Mouse (Mus musculus): Measurements from ENCODE around the gene Cltb. TPM values are rescaled to one million over a fixed set of nuclear protein-coding genes. Genes with fewer than 3 reads are reported as not detected.

The Cltb gene
- polyA plus RNA-seq, 1 experiment, result 306 TPM

DNA sequence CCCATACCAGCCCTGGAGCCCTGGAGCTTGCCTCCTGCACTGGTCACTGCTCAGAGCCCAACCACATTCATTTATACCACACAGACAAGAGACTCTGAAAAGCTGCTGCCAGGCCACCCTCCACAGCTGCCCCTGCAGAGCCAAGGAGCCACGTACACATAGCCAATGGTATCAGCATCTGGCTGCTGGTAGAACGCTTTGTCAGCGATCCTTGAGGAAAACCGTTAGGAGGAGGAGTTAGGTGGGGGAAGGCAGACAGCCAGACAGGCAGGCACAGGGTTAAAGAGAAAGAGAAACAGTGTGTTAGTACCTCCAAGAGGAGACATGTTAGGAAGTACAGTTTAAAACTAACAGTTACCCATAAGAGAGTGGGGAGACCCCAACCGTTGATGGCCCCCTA lies 14.3 kb downstream of the Cltb start:
- no peak for DNase-seq (ENCODE audit: extremely low spot score in 1 of 2, low spot score in 1 of 2)

DNA sequence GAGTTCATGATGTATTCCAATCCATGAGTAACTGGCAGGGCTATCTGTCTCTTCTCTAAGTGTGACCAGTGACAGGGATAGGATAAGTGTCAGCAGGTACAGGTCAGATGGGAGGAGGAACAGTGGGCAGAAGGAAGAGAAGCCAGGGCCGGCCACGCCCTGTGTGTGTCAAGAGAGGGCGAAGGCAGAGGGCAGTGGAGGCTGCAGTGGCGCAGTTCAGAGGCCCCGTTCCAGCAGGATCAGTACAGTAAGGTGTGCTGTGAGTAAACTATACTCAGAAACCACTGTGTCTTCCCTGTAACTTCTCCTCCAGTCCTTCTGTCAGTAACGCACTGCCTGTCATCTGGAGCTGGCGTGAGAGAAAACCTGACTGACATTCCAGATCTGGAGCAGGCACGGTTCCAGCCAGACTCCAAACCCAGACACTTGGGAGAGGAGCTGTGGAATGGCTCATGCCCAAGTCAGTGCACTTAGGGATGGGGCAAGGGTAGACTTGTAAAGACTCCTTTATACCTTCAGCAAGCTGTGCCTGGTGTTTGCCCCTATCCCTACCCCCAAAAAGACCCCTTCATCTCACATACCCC lies 14.9 kb downstream of the Cltb start:
- DNase-seq (ENCODE audit: extremely low spot score in 1 of 2, low spot score in 1 of 2), result no peak

DNA sequence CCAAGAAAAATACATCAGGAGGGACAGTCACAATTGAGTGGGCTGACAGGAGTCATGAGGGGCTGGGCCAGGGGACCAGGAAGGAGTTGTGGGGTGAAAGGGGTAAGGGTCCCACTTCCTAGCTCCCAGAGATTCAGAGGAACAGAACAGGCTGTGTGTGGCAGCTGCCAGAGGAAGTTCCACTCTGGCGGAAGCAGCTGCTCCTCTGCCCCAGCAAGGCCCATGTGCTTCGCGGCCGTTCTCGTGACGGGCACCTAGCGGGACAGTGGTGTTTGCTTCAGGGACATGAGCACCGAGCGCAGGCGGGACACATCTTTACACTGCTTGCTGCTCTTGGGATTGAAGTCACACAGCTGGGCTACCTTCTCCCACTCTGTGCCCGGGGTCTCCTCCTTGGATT lies 17.5 kb downstream of the Cltb start:
- DNase-seq (ENCODE audit: extremely low spot score in 1 of 2, low spot score in 1 of 2), result no peak

DNA sequence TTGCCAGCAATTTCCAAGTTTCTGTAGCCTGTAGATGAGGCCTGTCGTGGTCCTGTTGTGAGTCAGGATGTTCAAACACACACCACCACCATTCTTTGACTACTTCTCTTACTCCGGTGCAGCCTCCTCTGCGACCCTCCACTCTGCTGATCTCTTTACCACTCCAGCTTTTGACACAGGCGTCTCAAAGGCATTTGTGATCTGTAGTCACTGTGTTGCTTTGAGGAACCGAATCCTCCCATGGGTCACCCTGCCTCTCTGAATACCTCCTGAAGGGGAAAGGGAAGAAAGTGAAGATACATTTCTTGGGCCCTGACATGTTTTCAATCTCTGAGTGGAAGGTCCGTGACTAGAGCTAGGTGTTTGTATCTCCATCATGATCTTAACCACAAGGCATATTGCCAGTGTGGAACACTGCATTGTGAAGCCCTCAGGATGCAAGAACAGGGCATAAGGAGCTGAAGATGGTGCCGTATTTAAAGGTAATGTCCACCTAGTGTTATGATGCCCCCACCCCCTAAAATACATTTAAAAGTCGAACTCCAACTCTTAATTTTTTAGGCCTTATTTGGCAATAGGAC lies 19.3 kb downstream of the Cltb start:
- no peak for DNase-seq (ENCODE audit: extremely low spot score in 1 of 2, low spot score in 1 of 2)

DNA sequence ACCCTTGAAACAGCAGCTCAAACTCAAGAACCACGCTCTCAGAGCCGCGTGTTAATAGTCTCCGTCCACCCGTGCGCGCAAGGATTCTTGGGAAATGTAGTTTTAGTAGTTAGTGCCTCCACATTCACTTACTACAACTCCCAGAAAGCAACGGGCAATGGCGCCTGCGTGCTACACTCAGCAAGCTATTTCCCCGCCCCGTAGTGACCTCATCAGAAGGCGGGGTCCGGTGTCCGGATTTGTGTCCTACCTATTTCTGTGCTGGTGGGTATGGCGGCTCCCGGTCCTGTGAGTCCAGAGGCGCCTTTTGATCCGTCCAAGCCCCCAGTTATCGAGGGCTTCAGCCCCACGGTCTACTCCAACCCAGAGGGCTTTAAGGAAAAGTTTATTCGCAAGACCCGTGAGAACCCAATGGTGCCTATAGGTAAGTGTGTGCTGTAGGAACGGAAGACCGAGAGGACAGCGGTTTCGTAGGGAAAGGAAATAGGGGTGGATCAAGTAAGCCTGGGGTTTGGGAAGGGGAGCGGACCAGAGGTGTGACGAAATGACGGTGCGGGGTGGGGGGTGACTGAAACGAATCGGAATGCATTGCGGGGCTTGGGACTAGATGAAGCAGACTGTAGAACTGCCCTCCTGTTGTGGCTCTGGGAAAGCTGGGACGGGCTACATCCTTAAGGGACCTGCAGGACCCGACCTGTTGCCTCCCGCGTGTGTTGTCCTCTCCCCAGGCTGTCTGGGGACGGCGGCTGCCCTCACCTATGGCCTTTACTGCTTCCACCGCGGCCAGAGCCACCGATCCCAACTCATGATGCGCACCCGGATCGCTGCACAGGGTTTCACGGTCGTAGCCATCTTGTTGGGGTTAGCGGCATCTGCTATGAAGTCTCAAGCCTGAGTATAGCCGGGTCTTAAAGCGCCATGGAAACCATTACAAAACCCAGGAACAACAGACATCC lies 20.9 kb downstream of the Cltb start, which contains the start of the genes Nop16 and Higd2a:
Gene Nop16 (minus strand): TSS at position 95 of the 956 bp plus-strand sequence.
Gene Higd2a (plus strand): TSS at position 212 of the 956 bp plus-strand sequence.
- DNase-seq (ENCODE audit: extremely low spot score in 1 of 2, low spot score in 1 of 2), result peak; percentile 98 to 99

DNA sequence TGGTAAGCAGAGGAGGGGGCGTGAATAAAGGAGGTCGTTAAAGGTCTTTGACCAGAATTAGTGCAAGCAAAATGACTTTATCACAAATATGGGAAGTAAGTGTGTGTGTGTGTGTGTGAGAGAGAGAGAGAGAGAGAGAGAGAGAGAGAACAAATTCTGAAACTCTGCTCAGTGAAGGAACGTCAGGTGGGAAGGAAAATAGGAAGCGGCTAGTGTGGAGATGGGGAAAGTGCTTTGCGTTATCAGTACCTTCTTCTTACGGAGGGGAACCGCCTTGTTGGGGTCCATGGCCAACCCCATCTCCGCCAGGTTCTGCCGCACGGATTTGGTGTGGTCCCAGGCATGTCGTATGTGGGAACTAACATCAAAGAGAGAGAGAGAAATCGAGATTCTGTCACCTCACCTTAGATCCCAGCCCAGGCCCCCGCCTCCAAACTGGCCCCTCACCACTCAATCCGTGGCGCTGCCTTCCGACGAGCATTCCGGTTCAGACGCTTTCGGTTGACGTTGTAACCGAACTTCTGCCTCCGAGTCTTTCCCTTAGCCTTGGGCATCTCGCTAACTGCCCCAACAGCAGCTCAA lies 21.6 kb downstream of the Cltb start:
- DNase-seq (ENCODE audit: extremely low spot score in 1 of 2, low spot score in 1 of 2), result no peak

DNA sequence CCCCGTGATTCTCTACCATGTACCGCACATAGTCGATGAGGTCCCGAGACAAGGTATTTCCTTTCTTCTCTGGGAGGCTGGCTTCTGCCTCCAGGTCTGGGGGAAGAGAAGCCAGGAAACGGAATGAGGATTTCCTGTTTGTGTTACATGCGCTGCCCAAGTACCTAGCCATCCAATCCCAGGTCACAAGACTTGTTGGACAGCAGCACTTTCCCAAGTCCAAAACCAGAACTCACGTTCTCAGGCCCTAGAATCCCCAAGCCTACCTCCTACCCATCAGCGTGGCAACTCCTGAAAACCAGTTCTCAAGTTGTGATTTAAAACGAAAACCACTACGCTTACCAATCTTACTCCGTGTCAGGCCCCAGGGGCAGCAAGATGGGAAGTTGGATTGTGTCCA lies 25.3 kb downstream of the Cltb start:
- DNase-seq (ENCODE audit: extremely low spot score in 1 of 2, low spot score in 1 of 2), result no peak

DNA sequence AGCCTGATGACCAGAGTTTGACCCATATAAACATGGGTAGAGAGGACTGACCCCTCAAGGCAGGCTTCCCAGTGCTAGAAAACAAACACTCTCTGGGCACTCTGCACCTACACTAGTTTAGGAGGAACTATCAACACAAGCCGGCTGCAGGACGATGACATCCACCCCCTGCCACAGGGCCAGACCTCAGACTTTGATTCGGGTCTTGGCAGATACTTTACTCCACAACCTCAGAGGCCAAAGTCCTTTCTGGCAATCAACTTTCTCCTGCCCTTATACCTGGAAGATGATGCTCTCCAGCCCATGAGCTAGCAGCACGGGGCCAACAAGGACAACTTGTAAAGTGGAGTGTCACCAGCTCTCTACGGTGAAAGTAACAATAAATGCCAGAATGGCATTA lies 28.3 kb downstream of the Cltb start:
- no peak for DNase-seq (ENCODE audit: extremely low spot score in 1 of 2, low spot score in 1 of 2)

DNA sequence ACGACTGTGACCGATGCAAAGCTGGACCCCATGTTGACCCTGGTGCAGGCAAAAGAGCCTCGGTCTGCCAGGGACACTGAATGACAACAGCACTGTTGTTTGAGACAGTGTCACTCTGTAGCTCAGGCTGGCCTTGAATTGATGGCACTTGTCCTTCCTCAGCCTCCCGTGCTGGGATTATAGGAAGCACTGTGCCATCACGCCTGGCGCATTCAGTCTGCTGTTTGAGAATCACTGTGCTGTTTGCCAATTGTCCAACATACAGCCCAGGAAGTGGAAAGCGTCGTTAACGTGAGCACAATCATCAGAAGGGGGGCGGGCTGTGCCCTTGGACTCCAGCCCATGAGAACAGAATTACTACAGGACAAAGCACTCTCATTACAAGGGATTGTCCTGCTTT lies 29.0 kb downstream of the Cltb start:
- no peak for DNase-seq (ENCODE audit: extremely low spot score in 1 of 2, low spot score in 1 of 2)

DNA sequence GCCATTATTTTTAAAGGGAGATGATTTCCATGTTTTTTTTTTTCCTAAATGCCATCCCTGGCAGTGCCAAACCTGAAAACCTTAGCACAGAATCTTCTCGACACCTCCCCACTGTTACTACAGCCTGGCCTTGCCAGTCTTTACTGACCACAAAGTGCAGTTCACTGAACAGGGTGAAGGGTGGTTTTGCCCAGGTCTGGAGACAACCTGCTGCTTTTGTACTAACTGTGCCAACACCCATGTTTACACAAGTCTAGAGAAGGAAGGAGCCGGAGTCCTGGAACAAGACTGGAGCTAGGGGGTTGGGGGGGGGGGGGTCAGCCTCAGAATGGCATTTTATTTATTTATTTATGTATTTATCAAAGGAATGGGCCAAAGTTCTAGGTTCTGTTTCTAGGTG lies 29.8 kb downstream of the Cltb start:
- no peak for DNase-seq (ENCODE audit: extremely low spot score in 1 of 2, low spot score in 1 of 2)

DNA sequence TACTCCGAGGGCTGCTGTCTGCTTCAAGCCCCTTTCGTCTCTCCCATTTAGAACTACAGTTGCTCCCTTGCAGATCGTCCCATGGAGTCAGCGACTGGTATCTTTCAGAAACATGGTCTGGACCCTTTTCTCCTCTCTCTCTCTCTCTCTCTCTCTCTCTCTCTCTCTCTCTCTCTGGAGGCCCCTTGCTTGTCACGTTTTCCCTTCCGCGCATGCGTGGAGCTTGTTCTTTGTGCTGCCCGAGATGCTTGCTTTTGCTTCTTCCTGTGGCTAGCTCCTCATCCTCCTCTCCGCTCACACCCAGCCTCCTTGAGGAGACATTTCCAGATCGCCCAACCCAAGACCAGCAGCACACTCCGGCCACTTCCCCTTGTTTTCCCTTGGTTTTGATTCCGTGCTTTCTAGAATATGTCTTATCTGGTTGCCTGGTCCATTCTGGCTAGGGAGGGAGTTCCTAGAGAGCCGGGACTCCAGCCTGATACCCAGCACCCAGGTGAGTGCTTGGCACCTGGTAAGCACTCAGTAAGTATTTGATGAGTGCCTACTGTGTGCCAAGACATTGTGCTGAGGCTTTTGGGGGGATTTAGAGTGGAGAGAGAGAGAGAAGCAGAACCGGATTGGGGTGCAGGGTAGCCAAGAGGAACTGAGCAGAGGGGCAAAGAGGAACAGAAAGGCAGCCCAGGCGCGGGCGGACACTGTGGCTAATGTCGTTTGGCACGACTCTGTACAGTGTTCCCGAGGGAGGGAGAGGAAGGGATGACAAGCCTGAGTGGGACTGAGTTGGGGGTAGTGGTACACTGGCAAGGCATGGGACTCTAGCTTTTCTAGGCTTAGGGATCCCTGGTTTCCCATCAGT lies 33.3 kb downstream of the Cltb start:
- DNase-seq (ENCODE audit: extremely low spot score in 1 of 2, low spot score in 1 of 2), result no peak

DNA sequence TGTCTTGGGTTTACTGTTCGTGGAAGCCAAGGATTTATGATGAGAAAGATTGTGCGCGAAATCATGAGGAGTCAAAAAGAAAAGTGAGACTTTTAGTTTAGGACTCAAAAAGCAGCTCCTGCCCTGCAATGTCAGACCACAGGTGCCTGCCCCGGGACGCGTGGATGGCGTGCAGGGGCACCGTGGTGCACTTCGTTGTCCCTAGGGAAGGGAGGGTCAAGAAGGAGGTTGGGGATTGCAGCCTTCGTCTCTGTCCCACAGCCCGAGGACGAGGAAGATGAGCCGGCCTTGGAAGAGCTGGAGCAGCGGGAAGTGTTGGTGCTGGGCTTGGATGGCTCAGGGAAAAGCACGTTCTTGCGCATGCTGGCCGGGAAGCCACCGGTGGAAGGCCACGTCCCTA lies 35.7 kb downstream of the Cltb start:
- no peak for DNase-seq (ENCODE audit: extremely low spot score in 1 of 2, low spot score in 1 of 2)

DNA sequence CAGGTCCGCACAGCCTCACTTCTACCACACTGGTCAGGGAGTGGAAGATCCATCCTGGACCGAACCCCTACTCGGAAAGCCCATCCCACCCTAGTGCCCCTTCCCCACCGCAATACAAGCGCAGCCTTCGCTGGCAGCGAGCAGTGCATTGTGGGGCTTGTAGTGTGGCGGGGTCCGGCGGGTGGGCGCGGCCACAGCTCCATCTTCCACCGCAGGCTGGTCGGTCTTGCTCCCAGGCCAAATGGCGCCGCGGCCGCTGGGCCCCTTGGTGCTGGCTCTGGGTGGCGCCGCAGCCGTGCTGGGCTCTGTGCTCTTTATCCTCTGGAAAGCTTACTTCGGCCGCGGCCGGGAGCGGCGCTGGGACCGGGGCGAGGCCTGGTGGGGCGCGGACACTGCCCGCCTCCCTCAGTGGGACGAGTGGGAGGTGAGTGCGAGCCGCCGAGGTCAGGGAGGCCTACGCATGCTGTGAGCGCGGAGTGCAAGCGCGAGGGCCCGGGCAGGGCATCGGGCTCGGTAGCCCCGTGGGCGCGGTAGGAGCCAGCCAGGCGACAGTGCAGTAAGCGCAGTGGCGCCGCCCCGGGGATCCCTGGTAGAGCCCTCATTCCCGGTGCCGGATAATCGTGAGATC lies 36.2 kb downstream of the Cltb start, which contains the start of gene Arl10:
Gene Arl10 (plus strand): TSS at position 162 of the 628 bp plus-strand sequence.
- DNase-seq (ENCODE audit: extremely low spot score in 1 of 2, low spot score in 1 of 2), result peak in 1 of 2 experiments; percentile 74

DNA sequence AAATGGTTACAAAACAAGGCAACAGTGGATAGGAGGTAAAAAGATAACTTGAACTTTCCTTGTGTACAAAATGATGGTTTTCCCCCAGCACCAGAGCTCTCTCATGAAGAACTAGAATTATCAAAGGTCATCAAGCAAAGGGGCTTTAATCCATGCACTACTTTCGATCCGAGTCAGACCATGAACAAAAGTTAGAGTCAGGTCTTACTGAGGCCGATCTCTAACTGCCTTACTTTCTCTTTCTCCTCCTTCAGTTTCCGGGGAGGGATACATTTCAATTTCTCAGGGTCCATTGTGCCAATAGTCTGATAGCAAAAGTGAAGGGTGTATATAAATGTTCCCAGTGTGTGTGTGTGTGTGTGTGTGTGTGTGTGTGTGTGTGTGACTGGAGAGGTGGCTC lies 38.5 kb downstream of the Cltb start:
- no peak for DNase-seq (ENCODE audit: extremely low spot score in 1 of 2, low spot score in 1 of 2)

DNA sequence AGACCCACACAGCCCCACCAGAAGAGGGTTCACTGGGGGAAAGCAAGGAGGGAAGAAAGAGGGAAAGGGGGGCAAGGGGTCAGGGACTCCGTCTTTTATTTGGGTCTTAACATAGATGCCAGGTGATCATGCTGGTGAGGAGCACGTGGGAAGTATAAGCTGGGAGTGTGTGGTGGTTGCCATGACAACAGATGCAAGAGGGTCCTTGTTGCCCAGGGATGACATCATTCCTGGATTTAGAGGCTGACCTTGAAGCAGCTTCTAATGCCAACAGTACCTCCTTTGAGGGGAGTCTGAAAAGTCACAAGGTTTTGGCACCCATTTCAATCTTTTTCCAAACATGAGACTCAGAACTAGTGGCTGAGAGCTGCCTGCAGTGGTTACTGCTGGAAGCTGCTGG lies 39.5 kb downstream of the Cltb start:
- no peak for DNase-seq (ENCODE audit: extremely low spot score in 1 of 2, low spot score in 1 of 2)

DNA sequence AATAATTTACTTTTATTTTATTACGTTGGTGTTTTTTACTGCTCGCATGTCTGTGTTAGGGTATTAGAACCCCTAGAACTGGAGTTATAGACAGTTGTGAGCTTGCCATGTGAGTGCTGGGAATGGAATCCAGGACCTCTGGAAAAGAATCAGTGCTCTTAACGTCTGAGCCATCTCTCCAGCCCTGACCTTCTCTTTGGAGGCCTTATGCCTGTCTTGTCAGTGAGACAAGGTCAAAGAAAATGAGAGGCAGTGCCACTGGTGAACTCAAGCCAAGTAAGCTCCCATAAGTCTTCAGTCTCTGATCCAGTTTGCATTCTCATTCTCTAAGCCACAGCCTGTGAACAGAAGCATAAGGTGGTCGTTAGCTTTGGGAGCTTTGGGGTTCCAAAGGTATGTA lies 40.4 kb downstream of the Cltb start:
- no peak for DNase-seq (ENCODE audit: extremely low spot score in 1 of 2, low spot score in 1 of 2)

DNA sequence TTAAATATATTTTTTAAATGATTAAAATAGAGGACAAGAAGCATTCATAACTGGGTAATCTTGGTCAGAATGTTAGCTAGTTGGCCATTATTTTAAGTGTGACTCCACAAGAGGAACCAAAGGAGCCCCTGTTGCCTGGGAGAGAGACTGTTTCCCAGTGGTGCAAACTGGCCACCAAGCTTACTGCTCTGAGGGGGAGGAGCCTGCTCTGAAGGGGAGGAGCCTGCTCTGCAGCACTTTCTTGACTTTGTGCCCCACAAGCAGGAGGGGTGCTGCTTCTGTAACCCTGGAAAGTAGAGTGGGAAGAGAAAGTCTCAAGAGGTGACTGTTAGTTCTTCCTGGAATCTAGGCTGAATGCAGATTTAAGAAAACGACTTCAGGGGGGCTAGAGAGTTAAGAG lies 41.9 kb downstream of the Cltb start:
- no peak for DNase-seq (ENCODE audit: extremely low spot score in 1 of 2, low spot score in 1 of 2)

DNA sequence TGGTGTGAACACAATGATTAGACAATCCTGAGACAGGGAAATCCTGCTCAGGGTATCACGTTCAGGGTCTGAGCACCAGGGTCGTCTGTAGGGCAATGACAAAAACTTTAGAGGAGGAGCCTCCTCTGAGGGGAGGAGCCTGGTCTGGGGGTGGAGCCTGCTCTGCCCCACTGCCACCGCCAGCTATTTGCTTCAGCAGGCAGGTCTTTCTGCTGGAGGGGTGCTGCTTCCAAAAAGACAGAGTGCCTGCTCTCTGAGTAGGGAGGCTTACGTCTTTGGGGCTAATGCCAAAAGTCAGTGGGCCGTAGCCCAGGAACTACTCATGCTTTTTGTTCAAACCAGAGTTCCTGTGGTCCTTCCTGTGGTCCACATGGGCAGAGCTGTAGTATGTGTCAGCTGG lies 42.8 kb downstream of the Cltb start:
- no peak for DNase-seq (ENCODE audit: extremely low spot score in 1 of 2, low spot score in 1 of 2)

DNA sequence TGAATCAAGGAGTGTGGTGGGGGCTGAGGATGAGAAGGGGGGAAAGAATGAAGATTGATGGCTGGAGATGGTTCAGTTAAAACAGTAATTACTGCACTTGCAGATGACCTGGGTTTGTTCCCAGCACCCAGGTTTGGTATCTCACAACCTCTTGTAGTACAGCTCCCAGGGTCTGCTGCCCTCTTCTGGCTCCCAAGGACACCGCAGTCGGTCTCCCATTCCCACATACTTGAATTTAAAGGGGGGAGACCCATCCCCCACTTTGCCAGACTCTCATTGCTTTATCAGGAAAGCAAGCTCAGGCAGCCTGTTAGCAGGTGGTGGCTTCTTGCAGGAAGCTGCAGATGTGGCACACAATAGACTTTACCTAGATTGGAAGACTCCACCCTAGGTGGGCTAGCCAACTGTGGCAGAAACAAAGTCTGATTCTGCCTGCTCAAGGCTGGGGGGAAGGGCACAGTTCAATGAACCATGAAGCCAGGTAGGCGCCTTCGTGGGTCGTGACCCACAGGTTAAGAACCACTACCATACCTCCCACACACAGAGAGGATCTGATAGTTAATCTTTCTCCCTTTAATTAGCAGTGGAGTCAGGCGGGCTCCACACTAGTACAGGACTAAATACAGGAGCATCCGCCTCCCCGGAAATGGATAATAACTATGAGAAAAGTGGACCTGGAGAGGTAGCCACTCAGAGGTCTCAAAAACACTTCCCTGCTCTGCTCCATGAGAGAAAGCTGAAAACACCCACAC lies 45.4 kb downstream of the Cltb start:
- DNase-seq (ENCODE audit: extremely low spot score in 1 of 2, low spot score in 1 of 2), result peak in 1 of 2 experiments; percentile 67
